Mouse (Mus musculus): ENCODE data around the gene Mcpt4. TPM values are rescaled to one million over a fixed set of nuclear protein-coding genes. Genes with fewer than 3 reads are reported as not detected.
"Not testable (repeated sequence)": the region's sequence is repeated elsewhere in the genome, so short reads cannot be mapped to it uniquely, and the experiment has no call there.

Mcpt4 gene
- polyA plus RNA-seq, 1 experiment from 2014 or later = 6.5 TPM

DNA sequence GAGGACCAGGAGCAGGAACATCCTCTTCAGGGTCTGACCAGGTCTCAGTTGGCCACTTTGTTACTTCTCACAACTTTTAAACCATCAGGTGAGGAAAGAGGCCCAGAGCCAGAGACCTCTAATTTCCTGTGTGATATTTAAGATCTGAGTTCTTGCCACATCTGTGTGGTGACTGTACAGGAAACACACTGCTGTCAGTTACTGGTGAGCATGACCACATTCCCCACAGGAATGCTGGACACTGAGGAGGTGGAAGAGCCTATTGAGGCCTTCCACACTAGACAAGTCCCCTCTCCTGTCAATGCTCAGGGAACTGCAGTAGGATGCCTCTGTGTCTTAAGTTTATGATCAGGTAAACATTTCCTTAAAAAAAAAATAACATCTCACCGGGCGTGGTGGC, 23.1 kb upstream of the Mcpt4 start, which contains the start of gene Mcpt8:
Gene Mcpt8 (minus strand): TSS at position 107 of the 400 bp plus-strand sequence.
- DNase-seq (ENCODE audit: low spot score) (no peak), ATAC-seq (ENCODE audit: low read depth) (no peak)
- no peaks in the 10 kb centered on the region for H3K9me3 ChIP-seq (ENCODE audit: control insufficient read depth, low read length)
- 94% methylated on average over 2 of the region's 2 CpGs for WGBS
- H3K9ac ChIP-seq (ENCODE audit: low read depth, low read length) = no peak within 1 kb of the TSS
- no peak within 1 kb of the TSS for H3K4me3 ChIP-seq (ENCODE audit: low read depth, low read length)
- H3K27me3 ChIP-seq (replicated peaks; ENCODE audit: control insufficient read depth, insufficient read depth, low read length) = no peaks in the 10 kb centered on the region
- H3K27ac ChIP-seq (replicated peaks; ENCODE audit: low read depth, low read length) = no peak within 1 kb of the TSS
- H3K4me1 ChIP-seq (ENCODE audit: control insufficient read depth, insufficient read depth, low read length) = no peaks in the 10 kb centered on the region
- H3K4me2 ChIP-seq (ENCODE audit: low read depth, low read length) = no peak within 1 kb of the TSS
- H3K36me3 ChIP-seq (ENCODE audit: control insufficient read depth, insufficient read depth, low read length) = no peaks in the 10 kb centered on the region

DNA sequence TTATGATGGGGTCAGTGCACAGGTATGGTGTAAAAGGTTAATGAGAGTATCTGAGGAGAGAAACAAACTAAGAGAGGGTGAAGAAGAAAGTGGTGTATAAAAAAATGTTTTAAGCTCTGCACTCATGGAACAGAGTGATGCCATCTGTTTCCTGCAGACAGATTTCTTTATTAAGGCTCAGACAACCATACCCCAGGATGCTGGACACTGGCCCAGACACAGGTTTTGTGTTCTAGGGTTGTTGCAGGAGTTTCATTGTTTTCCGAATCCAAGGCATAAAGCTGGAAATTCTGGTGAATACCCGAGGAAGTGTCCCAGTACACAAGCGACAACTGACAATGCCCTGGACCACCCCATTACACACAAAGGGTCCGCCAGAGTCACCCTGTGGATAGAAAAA, 19.9 kb upstream of the Mcpt4 start:
- Histone ChIP-seq H3K9me3 (ENCODE audit: control insufficient read depth, low read length) (no peaks in the 10 kb centered on the region), H3K4me1 (ENCODE audit: control insufficient read depth, insufficient read depth, low read length) (no peaks in the 10 kb centered on the region), H3K4me2 (ENCODE audit: low read depth, low read length) (no peak overlapping the region), H3K4me3 (ENCODE audit: low read depth, low read length) (no peak overlapping the region), H3K9ac (ENCODE audit: low read depth, low read length) (no peak overlapping the region), H3K27me3 (replicated peaks; ENCODE audit: control insufficient read depth, insufficient read depth, low read length) (no peaks in the 10 kb centered on the region), H3K36me3 (ENCODE audit: control insufficient read depth, insufficient read depth, low read length) (no peaks in the 10 kb centered on the region), H3K27ac (replicated peaks; ENCODE audit: low read depth, low read length) (no peak overlapping the region)
- DNase-seq (ENCODE audit: low spot score) (no peak), ATAC-seq (ENCODE audit: low read depth) (no peak)
- 90% methylated on average over 4 of the region's 4 CpGs for WGBS

DNA sequence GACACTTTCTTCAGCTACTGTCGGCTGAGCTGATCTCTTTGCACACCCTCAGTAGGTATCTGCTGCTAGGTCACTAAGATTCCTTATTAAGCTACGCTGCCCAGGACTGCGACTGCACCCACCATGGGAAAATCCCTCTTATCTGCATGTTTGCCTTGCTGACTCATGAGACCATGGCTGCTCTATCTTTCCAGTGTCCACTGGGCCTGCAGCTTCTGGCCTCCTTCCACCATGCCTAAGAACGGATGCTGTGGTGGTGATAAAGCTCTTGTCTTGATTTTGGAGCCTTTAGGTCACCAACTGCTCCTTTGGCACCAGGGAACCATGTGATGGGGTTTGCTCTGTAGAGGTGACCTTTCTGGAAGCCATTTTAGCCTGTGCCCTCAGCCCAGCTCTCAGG, 4.4 kb downstream of the Mcpt4 start:
- no peaks in the 10 kb centered on the region for H3K36me3 ChIP-seq (ENCODE audit: control insufficient read depth, insufficient read depth, low read length)
- H3K4me3 ChIP-seq (ENCODE audit: low read depth, low read length) = no peak overlapping the region
- no peak for DNase-seq (ENCODE audit: low spot score)
- no peak overlapping the region for H3K9ac ChIP-seq (ENCODE audit: low read depth, low read length)
- no peaks in the 10 kb centered on the region for H3K4me1 ChIP-seq (ENCODE audit: control insufficient read depth, insufficient read depth, low read length)
- 76% methylated on average over 4 of the region's 4 CpGs for WGBS
- no peak overlapping the region for H3K4me2 ChIP-seq (ENCODE audit: low read depth, low read length)
- ATAC-seq (ENCODE audit: low read depth) = no peak
- no peaks in the 10 kb centered on the region for H3K27me3 ChIP-seq (replicated peaks; ENCODE audit: control insufficient read depth, insufficient read depth, low read length)
- H3K9me3 ChIP-seq (ENCODE audit: control insufficient read depth, low read length) = no peaks in the 10 kb centered on the region
- no peak overlapping the region for H3K27ac ChIP-seq (replicated peaks; ENCODE audit: low read depth, low read length)

GRCm38 (mm10) chr14:56055408-56055807, 6.7 kb downstream of the Mcpt4 start:
- 85% methylated on average over 3 of the region's 3 CpGs for WGBS
- no peak overlapping the region for H3K4me3 ChIP-seq (ENCODE audit: low read depth, low read length)
- H3K4me1 ChIP-seq (ENCODE audit: control insufficient read depth, insufficient read depth, low read length) = no peaks in the 10 kb centered on the region
- H3K4me2 ChIP-seq (ENCODE audit: low read depth, low read length) = no peak overlapping the region
- no peaks in the 10 kb centered on the region for H3K36me3 ChIP-seq (ENCODE audit: control insufficient read depth, insufficient read depth, low read length)
- no peak for ATAC-seq (ENCODE audit: low read depth)
- no peak overlapping the region for H3K27ac ChIP-seq (replicated peaks; ENCODE audit: low read depth, low read length)
- H3K9ac ChIP-seq (ENCODE audit: low read depth, low read length) = no peak overlapping the region
- no peaks in the 10 kb centered on the region for H3K27me3 ChIP-seq (replicated peaks; ENCODE audit: control insufficient read depth, insufficient read depth, low read length)
- no peaks in the 10 kb centered on the region for H3K9me3 ChIP-seq (ENCODE audit: control insufficient read depth, low read length)
- no peak for DNase-seq (ENCODE audit: low spot score)

DNA sequence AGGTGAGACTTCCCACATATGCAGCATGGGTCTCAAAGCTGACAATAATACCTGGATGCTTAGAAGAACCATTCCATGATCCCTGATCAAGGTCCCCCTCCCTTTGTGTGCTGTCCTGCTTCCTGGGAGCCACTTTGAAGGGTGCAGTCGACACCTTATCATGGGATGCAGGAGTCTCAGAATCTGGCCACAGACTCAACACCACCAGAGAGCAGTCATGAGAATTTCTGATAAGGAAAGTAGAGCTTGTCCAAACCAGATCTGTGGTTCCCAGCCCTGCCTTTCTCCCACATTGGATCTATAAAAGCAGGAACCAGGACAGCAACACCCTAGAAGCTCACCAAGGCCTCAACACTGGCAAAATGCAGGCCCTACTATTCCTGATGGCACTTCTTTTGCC, 20.3 kb downstream of the Mcpt4 start, which contains the start of gene Mcpt2:
Gene Mcpt2 (plus strand): TSS at position 250 of the 400 bp plus-strand sequence.
- H3K36me3 ChIP-seq (ENCODE audit: control insufficient read depth, insufficient read depth, low read length); H3K9ac ChIP-seq (ENCODE audit: low read depth, low read length); H3K27ac ChIP-seq (replicated peaks; ENCODE audit: low read depth, low read length); H3K4me1 ChIP-seq (ENCODE audit: control insufficient read depth, insufficient read depth, low read length); H3K9me3 ChIP-seq (ENCODE audit: control insufficient read depth, low read length); H3K4me2 ChIP-seq (ENCODE audit: low read depth, low read length); H3K4me3 ChIP-seq (ENCODE audit: low read depth, low read length); H3K27me3 ChIP-seq (replicated peaks; ENCODE audit: control insufficient read depth, insufficient read depth, low read length); ATAC-seq (ENCODE audit: low read depth); DNase-seq (ENCODE audit: low spot score): not testable (repeated sequence)
- 79% methylated on average over 1 of the region's 1 CpGs for WGBS

- peak; percentile 5 for DNase-seq (ENCODE audit: low spot score)
- no peak for ATAC-seq (ENCODE audit: low read depth)
- Histone ChIP-seq H3K36me3 (ENCODE audit: control insufficient read depth, insufficient read depth, low read length) (no peaks in the 10 kb centered on the region), H3K27ac (replicated peaks; ENCODE audit: low read depth, low read length) (no peak overlapping the region), H3K9ac (ENCODE audit: low read depth, low read length) (no peak overlapping the region), H3K9me3 (ENCODE audit: control insufficient read depth, low read length) (no peaks in the 10 kb centered on the region), H3K4me1 (ENCODE audit: control insufficient read depth, insufficient read depth, low read length) (no peaks in the 10 kb centered on the region), H3K4me3 (ENCODE audit: low read depth, low read length) (no peak overlapping the region), H3K27me3 (replicated peaks; ENCODE audit: control insufficient read depth, insufficient read depth, low read length) (no peaks in the 10 kb centered on the region), H3K4me2 (ENCODE audit: low read depth, low read length) (no peak overlapping the region)
- WGBS = 55% methylated on average over 2 of the region's 2 CpGs
Measured at GRCm38 (mm10) chr14:56034433-56034832, 27.7 kb downstream of the Mcpt4 start.

- 72% methylated on average over 3 of the region's 3 CpGs for WGBS
- not testable (repeated sequence) for H3K4me1 ChIP-seq (ENCODE audit: control insufficient read depth, insufficient read depth, low read length); DNase-seq (ENCODE audit: low spot score); H3K27ac ChIP-seq (replicated peaks; ENCODE audit: low read depth, low read length); H3K27me3 ChIP-seq (replicated peaks; ENCODE audit: control insufficient read depth, insufficient read depth, low read length); H3K4me2 ChIP-seq (ENCODE audit: low read depth, low read length); H3K9me3 ChIP-seq (ENCODE audit: control insufficient read depth, low read length); H3K4me3 ChIP-seq (ENCODE audit: low read depth, low read length); H3K36me3 ChIP-seq (ENCODE audit: control insufficient read depth, insufficient read depth, low read length); H3K9ac ChIP-seq (ENCODE audit: low read depth, low read length); ATAC-seq (ENCODE audit: low read depth)
Measured at GRCm38 (mm10) chr14:56030395-56030794, 31.7 kb downstream of the Mcpt4 start, which contains the start of gene Mcpt9. TSS of gene Mcpt9 (minus strand) at chr14:56030495.

- 79% methylated on average over 3 of the region's 4 CpGs for WGBS
- H3K4me3 ChIP-seq (ENCODE audit: low read depth, low read length); H3K4me1 ChIP-seq (ENCODE audit: control insufficient read depth, insufficient read depth, low read length); ATAC-seq (ENCODE audit: low read depth); H3K9me3 ChIP-seq (ENCODE audit: control insufficient read depth, low read length); H3K9ac ChIP-seq (ENCODE audit: low read depth, low read length); H3K27me3 ChIP-seq (replicated peaks; ENCODE audit: control insufficient read depth, insufficient read depth, low read length); H3K4me2 ChIP-seq (ENCODE audit: low read depth, low read length); DNase-seq (ENCODE audit: low spot score); H3K27ac ChIP-seq (replicated peaks; ENCODE audit: low read depth, low read length); H3K36me3 ChIP-seq (ENCODE audit: control insufficient read depth, insufficient read depth, low read length): not testable (repeated sequence)
Measured at GRCm38 (mm10) chr14:56021305-56021704, 40.8 kb downstream of the Mcpt4 start.

- 65% methylated on average over 1 of the region's 1 CpGs for WGBS
- H3K27me3 ChIP-seq (replicated peaks; ENCODE audit: control insufficient read depth, insufficient read depth, low read length) = no peaks in the 10 kb centered on the region
- no peak for ATAC-seq (ENCODE audit: low read depth)
Measured at GRCm38 (mm10) chr14:56019446-56019845, 42.7 kb downstream of the Mcpt4 start.

More at GRCm38 (mm10) chr14:56019446-56019845, 42.7 kb downstream of the Mcpt4 start:
- Histone ChIP-seq H3K27ac (replicated peaks; ENCODE audit: low read depth, low read length) (no peak overlapping the region), H3K36me3 (ENCODE audit: control insufficient read depth, insufficient read depth, low read length) (no peaks in the 10 kb centered on the region), H3K9ac (ENCODE audit: low read depth, low read length) (no peak overlapping the region), H3K4me2 (ENCODE audit: low read depth, low read length) (no peak overlapping the region), H3K4me1 (ENCODE audit: control insufficient read depth, insufficient read depth, low read length) (no peaks in the 10 kb centered on the region), H3K4me3 (ENCODE audit: low read depth, low read length) (no peak overlapping the region), H3K9me3 (ENCODE audit: control insufficient read depth, low read length) (no peaks in the 10 kb centered on the region)
- DNase-seq (ENCODE audit: low spot score) = no peak
